Mouse (Mus musculus): ENCODE measurements around the gene Rora.

- TF ChIP-seq POLR2A (IDR thresholded peaks at IDR 0.05; ENCODE audit: borderline replicate concordance, low read depth, low read length) (no peak), CTCF (IDR thresholded peaks at IDR 0.05; ENCODE audit: low read depth, low read length) (no peak)
Observed at GRCm38 (mm10) chr9:69362766-69363165, 709.2 kb downstream of the Rora start.
